Mouse (Mus musculus): ENCODE data around the gene Macrod2.

Gene Macrod2

DNA sequence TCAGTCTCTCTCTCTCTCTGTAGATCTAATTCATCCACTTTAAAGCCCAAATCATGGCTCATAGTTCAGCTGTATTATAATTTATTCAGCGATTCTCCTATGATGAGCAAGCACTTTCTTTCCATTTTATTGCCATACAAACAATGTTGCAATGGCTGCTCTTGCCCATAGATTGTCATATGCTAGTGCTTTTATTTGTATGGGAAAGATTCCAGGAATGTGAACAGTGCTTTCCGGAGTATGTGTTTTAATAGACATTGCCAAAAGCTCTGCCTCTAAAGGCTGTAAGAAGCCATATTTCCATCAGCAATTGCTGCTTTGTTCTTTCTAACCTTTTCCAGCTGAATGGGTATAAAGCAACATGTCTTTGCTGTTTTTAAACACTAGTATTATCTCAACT lies 1872.7 kb downstream of the Macrod2 start:
- DNase-seq (ENCODE audit: extremely low spot score, low read depth, low spot score), result no peak

DNA sequence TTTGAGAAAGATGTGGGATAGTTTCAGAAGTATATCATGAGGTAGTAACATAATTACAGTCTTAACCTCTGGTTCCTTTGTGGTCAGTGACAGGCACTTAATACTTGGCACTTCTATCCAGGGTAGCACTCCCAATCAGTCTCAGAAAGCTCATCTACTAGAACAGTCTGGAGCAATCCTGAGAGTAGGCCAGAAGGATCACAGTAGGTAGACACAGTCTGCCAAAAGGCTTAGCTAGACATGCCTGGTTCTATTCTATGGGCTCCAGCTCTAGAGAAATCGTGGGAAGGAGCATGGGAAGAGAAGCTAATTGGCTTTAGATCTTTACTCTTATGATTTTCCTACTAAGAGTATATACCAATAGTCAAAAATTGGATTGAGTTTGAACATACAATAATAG lies 1891.7 kb downstream of the Macrod2 start:
- no peak for DNase-seq (ENCODE audit: extremely low spot score, low read depth, low spot score)

DNA sequence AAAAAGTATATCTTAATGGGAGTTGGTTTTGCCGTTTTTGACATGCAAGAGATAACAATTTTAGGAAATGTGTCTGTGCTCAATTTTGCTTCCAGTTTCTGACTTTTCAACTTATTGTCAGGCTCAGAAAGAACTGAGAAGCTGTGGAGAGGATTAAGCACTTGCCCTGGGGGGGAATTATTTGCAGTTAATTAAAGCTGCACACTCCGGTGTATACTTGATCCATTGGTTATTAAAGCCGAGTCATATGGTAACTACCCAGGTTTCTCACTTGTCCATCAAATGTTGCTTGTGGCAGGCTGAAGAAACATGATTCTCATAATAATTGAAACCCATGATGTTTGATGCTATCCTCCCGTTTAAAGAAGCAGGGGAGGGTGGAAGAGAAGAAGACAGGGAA lies 1899.7 kb downstream of the Macrod2 start:
- no peak for DNase-seq (ENCODE audit: extremely low spot score, low read depth, low spot score)

DNA sequence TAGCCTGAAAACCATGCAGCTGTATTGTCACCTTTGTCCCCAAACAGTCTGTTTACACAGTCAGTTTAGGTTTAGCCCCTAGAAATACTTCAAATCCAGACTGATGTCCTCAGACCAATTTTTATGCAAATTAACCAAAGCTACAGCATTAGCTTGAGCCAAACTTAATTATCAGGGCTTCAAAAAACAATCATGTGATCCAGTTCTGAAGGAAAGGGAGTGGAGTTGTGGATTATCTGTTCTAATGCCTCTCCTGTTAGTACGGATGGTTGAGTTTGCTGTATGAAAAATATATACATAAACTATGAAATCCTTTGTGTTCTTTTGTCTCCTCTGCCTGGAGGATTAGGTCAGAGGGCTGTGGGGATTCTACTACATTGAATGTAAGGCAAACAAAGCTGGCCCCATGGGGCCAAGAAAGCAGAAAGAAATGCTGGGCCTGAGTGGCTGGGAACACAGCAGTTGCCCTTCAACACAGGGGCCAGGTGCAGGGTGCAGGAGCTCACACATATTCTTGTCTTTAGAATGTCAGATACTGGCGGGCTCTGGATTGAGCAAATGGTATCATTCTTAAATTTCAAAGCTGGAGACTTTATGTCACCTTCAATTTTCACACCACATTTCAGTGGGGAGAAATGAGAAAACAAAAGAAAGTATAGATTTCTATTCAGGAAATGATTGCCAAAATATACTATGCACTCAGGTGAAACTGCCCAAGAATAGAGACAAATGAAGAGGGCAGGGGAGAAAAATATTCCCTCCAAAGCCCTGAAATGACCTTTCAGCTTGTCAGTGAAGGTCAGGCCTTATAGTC lies 1908.2 kb downstream of the Macrod2 start:
- DNase-seq (ENCODE audit: extremely low spot score, low read depth, low spot score), result no peak

DNA sequence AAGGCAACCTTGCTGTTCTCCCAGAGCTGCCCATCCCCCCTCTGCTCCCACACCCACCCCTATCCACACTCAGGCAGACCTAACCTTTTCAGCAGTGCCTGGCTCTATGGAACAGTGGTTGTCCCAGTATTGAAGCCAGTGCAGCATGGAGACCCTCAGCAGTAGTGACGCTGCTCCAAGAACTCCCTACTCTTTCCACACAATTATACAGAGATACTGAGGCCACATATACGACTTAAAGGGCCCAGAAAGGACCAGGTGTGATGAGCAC lies 1908.7 kb downstream of the Macrod2 start:
- DNase-seq (ENCODE audit: extremely low spot score, low read depth, low spot score), result no peak

DNA sequence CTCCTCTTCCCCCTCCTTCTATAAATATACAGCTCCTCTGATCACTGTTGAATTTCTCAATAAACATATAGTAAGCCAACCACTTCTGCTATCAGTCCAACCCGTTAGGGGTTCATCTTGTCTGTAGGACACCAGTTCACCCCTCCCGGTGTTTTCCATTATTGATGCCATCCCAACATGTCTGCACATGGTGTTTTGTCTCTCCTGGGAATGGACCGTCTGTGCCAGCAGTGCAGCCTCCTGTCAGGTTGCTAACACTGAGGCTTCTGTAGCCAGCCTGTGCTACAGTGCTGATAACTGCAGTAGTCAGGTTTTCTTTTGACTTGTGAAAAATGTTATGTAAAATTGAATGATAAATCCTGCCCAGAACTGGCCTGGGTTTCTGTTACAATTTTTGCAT lies 1928.0 kb downstream of the Macrod2 start:
- no peak for DNase-seq (ENCODE audit: extremely low spot score, low read depth, low spot score)

DNA sequence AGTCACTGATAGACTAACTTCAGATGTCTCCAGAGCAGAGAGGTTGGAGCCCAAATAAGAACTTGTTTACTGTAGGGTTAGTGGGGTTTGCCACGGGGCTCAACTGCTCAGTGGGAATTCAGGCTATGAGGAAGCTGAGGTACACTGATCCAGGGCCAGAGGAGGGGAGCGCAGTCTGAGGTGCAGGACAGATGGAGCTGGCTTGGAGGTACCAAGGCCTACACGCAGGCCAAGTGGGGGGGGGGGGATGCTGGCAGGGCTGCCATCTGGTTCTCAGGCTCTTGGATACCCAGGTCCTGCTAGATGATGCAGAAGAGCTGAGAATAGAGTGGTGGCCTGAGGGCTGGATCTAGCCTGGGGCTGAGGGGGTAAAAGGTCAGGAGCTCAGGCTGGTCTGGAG lies 1931.6 kb downstream of the Macrod2 start:
- DNase-seq (ENCODE audit: extremely low spot score, low read depth, low spot score), result no peak

DNA sequence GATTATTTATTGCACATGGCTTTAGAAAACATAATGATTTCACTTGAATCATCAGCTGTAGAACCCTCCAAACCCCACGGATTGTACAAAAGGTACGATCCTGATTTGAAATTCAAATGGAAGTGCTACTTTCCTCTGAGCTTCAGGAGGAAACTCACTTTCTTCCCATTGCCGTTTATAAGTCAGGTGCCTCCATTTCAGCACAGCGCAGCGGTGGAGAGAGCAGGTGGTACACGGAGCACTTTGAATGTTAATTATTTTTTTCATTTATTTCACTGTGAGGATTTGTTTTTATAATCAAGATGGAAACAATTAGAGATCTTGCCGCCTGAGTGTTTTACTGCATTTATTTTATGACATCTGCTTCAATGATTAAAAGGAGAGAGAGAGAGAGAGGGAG lies 1934.7 kb downstream of the Macrod2 start:
- no peak for DNase-seq (ENCODE audit: extremely low spot score, low read depth, low spot score)

DNA sequence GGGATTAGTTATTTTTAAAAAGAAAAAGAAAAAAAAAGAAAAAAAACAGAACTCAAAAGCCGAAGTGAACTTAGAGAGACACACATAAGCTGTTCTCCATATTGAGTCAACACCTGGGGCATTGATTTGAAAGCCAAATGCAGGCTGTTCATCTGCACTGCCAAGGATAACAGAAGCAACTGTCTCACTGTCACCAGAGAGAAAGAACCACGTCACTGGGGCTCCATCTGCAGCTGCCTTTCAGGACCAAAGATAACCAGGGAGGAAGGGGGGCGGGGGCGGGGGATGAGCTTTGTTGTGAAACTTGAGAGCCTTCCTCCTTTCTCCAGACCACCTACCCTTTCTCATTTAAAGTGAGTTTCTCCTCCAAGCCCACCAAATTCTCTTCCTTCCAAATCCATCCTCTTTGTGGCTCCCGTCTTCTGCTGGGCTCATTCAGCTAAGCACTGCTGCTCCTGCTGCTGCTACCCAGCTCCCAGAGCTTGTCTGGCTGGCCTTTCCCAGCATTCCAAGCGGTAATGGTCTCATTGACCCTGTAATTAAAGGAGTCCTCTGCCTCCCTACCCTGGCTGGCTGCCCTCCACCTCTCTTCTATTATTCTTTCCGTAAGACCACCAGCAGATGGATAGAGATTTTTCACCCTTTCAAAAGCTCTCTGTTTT lies 1939.5 kb downstream of the Macrod2 start:
- no peak for DNase-seq (ENCODE audit: extremely low spot score, low read depth, low spot score)

DNA sequence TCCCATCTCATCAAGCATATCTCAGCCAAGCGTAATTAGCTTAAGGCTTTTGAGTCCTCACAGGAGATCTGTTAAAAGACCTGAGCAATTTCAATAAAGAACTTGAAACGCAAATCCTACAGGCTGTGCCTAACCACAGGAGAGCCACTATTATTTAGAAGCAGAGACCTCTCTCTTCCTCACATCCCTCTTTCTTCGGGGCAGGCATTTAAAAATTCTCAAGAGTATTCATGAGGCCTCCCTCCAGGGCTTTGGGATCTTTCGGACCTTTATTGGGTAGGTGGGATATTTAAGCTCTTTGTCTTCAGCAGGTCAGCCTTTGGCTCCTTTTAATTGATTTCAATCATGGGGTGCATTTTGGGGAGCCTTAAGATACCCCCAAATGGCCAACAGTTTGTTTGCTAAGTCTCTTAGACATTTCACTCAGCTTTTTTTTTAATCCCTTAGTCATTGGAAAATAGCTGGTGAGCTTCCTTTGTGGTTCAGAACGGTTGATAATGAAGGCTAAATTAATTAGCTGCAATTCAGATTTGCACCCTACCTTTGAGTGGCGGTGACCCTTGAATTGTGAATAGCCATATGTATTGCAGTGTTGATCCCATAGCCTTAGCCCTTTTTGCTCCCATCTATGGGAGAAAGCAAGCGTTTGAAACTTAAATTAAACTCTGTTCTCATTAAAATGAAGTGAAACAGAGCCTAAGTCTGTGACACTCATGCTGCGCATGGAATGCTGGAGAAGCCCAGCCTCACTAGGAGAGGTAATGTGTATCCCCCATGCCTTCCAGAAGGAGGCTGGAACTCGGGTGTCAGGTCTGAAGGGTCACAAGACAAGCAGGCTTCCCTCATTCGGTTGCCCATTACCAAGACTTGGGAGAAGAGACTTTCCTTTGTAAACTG lies 1940.2 kb downstream of the Macrod2 start:
- DNase-seq (ENCODE audit: extremely low spot score, low read depth, low spot score), result no peak

DNA sequence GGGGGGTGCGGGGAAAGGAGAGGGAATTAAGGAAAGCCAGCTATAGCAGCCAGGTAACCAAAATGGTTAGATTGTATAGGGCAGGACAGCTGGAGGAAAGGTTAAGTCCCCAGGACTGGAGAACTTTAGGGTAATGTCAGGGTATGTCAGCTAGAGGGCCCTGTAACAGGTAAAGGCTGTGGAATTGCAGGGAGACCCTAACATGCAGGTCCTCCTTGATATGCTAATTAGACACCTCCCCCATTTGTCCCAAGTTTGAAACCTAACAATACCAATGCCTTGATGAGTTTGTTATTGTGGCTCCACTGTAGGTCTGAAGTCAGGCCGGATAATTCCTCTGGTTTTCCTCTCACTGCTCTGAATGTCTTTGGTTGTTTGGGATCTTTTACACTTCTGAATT lies 1948.9 kb downstream of the Macrod2 start:
- DNase-seq (ENCODE audit: extremely low spot score, low read depth, low spot score), result no peak

DNA sequence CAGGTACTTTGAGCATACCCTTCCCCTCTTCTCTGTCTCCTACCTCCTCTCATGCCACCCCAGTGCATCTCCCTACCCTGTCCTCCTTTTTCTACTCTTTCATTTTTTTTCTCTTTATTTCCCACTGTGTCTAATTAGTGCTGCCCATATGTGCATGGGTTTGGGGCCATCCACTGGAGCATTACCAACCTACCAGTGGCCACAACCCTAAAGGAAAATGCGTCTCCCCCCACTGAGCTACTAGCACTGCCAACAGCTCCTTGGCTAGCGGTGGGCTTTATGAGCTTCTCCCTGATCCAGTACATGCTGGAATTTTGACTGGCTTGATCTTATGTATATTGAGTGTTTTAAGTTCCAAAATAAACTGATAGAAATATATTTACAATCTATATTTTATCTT lies 1949.6 kb downstream of the Macrod2 start:
- no peak for DNase-seq (ENCODE audit: extremely low spot score, low read depth, low spot score)

DNA sequence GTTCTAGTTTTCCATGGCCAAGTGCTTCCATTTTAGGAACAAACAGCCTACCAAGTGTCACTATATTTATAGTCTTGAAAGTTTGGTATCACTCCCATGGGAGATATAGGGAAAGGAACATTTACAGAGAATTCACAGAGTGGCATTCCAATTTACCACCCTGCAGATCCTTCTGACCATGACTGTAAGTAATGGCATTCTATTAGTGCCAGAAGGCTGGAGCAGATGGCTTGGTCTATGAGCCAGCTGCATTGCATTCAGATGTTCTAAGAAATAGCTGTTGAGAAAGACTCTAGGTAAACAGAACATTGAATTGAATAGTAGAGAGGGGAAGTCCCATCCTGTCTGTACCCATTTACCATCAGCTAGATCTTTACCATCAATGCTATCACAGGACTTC lies 1954.7 kb downstream of the Macrod2 start:
- DNase-seq (ENCODE audit: extremely low spot score, low read depth, low spot score), result no peak

DNA sequence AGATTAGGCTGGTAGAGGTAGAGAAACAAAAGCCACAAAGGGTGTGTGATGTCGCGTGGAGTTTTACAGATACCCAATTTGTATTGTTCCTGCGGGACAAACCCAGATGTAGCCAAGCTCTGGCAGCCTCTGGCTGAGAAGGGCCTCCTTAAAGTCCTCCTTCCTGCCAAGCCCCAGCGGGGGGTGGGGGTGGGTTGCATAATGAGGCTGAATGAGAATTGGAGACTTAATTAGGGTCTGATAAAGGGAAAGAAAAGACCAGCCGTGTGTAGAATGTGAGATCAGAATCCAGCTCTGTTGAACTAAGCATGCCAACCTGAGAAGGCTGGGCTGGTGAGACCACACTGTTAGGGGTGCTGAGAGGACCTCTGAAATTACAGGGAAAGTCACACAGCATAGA lies 1967.8 kb downstream of the Macrod2 start:
- DNase-seq (ENCODE audit: extremely low spot score, low read depth, low spot score), result no peak

DNA sequence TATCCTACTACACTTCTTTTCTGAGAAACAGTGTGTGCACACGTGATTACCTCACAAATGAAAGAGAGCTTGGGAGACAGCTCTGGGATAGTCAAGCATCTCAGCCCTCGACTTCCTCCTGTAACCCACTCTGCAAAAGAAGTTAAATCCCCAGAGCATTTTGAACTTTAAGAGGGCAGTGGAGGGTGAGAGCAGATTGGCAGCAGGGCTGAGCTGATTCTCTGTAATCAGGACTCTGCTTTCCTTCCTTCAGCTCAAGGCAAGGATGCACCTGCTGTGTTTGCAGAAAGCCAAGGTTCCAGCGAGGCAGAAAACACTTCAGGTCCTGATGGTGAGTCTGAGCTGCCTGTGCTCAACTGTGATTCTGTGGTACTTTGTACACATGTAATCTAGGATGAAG lies 1978.9 kb downstream of the Macrod2 start:
- DNase-seq (ENCODE audit: extremely low spot score, low read depth, low spot score), result no peak

DNA sequence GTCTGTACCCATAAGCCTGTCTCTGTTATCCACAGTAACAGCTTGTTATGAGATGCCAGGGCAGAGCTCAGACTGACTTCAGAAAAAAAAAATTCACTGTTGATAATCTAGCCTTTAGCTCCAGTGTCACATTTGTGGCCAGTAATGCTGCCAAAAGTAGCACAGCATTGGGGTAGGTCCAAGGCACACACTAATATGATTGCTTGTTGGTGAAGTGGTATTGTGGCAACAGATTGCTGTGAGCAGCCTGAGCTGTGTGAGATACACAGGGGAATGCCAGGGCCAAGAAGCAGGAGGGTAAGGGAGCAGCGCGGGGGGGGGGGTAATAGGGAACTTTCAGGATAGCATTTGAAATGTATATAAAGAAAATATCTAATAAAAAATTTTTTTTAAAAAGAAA lies 1985.5 kb downstream of the Macrod2 start:
- DNase-seq (ENCODE audit: extremely low spot score, low read depth, low spot score), result no peak

DNA sequence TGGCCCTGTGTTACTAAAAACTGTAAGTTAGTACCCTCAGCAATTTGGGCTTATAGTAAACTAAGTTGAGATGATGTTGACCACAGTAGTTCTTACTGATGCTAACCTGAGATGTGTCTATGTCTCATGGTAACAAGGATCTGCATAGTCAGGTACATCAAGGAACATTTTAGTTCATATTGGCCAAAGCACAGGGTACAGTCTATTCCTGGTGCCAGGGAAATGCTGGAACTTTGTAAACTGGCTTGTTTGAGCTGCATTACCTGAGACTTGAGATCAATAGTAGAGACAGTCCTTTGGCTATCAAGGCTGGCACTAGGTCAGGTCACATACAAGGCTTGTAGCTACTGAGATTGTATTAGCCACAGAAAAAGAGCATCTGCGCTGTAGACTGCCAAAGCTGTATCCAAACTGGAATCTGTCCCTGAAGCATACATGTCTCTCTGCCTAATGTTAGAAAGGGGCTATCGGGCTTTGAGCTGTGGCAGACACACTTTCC lies 1986.0 kb downstream of the Macrod2 start:
- DNase-seq (ENCODE audit: extremely low spot score, low read depth, low spot score), result no peak

DNA sequence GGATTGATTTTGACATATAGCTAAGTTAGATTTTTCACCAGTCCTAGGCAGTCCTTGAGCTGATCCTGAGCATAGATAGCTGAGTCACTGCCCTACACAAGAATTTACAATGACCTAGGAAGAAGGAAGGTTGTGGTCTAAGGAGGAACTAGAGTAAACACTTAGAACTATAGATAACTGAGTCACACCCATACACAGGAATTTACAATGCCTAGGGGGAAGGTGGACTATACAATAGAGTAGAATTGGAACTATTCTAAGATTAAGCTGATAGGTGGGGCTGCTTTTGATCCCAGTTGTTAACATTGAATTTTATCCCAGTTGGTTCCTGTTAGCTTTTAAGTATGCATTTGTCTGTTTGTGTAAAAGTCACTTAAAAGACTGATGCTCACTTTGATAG lies 1998.4 kb downstream of the Macrod2 start:
- no peak for DNase-seq (ENCODE audit: extremely low spot score, low read depth, low spot score)

DNA sequence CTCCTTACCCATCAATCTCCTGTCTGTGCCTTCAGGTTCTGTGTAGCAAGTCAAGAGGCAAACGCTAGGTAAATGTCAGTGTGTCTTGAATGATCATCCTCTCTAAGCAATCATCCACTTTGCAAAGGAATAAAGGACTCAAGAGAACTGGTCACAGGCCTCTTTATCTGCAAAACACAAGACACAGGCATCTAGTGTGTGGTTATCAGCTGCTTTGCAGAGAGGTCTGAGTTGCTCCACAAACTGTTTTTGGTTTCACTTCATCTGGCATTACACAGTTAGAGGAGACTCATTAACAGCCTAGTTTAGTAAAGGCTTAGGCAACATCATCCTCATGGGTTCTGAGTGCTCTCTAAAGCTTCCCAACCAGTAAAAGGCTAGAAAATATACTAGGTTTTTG lies 2004.4 kb downstream of the Macrod2 start:
- no peak for DNase-seq (ENCODE audit: extremely low spot score, low read depth, low spot score)

DNA sequence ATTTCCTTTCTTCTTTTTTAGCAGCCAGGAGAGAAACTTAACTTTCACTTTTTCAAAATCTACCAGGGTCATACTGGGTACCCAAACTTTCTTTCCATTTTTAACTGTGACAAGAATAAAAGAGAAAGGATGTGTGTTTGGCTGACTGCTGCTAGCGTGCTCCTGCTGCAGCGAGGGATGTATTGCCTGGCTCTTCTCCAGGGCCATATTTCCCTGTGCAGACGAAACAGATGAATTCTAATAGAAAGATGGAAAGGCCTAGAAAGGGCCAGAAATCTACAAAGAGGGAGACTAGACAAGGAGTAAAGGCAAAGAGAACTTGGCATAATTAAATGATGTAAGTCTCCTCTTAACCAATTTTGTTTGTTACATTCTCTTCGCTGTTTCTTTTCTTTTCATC lies 2005.7 kb downstream of the Macrod2 start:
- no peak for DNase-seq (ENCODE audit: extremely low spot score, low read depth, low spot score)

DNA sequence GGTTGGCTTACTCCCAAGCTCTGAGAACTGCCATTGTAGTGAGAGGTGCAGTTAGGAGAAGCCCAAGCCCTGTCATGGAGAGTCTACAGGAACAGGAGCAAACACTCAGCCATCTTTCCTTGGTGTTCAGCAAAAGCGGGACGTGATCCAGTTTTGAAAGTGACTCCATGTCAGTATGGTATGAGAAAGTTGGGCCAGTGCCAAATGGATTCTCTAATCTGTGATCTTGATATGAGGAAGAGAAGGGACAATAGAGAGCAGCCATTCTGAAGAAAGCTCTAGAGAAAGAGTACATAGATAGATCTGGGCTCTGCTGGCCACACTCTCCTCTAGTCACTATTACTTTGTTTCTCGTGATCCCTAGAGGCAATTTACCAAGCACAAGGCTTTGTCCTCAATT lies 2006.2 kb downstream of the Macrod2 start:
- DNase-seq (ENCODE audit: extremely low spot score, low read depth, low spot score), result no peak

DNA sequence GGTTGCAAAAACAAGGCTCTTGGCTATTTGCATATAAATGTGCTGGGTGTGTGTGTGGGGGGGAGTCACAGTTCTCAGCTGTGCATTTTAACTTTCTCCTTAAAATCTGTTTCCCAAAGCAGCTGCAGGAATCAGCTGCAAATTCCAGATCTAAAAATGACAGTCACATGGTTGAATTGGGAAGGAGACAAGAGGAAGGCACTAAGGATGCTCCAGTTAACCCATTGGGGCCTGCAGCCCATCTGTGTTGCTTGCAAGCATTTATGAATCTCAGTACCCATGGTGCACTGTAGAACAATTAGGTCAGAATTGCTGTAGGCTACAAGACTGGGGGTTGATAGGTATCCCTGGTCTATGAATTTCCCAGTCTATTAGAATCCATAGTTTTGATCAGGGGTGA lies 2008.3 kb downstream of the Macrod2 start:
- no peak for DNase-seq (ENCODE audit: extremely low spot score, low read depth, low spot score)

Measured in hindlimb bud, embryonic 11.5 days (tissue).